Mouse (Mus musculus): Measurements from ENCODE around the gene Ttc28.
A peak's percentile ranks its signal among the peaks of the same experiment; 100 is the strongest.

Ttc28 gene

DNA sequence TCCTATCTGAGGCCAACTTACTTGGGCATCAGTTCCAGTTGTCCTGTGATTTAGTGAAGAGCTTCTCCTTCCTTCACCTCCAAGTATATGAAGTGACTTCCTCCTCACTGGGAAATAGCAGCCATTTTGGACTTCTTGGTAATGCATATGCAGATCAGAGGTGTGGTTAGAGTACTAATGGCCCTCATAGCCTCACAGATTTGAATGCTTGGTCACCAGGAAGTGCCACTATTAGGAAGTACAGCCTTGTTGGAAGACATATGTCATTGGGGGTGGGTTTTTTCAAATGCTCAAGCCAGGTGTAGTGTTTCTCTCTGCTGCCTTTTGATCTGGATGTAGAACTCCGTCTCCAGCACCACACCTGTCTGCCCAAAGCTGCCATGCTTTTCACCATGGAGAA is 10.3 kb downstream of the Ttc28 start:
- no peak for DNase-seq

DNA sequence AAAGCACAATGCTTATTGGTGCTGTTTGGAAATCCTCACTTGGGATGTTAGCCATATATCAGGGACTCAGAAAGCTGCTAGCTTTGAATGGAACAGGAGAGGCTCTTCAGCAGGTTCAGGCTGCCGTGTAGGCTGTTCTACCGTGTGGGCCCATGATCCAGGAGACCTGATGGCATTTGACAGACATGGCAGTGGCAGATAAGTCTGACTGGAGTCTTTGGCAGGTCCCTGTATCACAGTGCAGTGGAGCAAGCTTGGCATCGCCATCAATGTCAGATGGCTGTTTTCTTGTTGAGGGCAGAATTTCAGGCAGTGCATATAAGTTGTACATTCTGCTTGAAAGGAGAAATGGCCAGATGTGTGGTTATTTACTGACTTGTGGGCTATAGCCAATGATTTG is 11.0 kb downstream of the Ttc28 start:
- DNase-seq: no peak

DNA sequence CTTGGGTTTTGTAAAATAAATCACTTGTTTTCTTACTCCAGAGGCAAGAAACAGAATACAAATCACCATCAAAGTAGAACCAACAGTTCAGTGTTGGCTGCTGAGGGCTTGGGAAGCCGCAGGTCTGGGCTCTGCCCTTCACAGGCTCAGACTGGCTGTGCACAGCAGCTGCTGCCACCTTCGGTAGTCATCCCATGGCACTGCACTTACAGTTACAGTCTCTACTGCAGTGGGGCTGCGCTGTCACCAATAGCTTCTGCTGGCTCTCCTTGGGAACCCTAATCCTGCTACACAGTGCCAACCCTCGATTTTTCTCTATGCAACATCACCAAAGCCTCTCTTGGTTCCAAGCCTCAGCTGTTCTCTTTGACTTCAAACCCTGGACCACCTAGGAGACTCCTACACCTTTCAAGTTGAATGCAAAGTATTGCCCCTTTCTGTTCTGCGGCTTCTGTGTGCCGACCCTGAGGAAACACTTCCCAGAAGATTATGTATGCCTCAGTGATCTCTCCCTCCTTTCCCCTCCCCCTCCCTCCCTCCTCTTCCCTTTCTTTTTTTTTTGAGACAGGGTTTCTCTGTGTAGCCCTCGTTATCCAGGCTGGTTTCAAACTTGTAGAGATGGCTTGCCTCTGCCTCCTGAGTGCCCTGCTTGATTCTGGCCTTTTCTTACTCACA is 17.6 kb downstream of the Ttc28 start:
- peak; percentile 24 for DNase-seq

DNA sequence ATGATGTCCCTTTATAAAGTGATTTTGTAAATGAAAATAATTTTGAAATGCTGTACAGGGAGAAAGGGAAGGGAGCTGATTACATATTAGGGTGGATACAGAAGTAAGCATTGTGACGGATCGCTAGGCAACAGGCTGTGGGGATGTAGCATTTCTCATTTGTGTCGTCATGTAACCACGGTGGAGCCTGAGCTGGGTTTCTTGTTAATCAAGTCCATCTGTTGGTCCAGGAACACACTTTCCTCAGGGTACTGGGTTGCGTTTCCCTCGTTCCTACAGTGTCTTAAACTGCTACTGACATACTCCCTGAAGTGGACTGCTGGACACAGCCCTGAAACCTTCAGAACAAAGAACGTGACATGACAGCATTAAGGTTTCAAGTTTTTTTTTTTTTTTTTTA is 18.6 kb downstream of the Ttc28 start:
- peak; percentile 78 for DNase-seq

DNA sequence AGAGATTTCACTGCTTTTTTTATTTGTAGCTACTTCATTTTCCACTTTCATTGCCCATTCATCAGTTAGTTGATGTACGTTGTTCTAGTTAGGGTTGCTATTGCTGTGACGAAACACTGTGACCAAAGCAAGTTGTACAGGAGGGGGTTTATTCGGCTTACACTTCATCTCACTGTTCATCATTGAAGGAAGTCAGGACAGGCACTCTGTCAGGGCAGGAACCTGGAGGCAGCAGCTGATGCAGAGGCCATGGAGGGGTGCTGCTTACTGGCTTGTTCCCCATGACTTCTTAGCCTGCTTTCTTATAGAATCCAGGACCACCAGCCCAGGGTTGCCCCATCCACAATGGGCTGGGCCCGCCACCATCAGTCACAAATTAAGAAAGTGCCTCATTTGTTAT is 19.2 kb downstream of the Ttc28 start:
- DNase-seq: no peak

DNA sequence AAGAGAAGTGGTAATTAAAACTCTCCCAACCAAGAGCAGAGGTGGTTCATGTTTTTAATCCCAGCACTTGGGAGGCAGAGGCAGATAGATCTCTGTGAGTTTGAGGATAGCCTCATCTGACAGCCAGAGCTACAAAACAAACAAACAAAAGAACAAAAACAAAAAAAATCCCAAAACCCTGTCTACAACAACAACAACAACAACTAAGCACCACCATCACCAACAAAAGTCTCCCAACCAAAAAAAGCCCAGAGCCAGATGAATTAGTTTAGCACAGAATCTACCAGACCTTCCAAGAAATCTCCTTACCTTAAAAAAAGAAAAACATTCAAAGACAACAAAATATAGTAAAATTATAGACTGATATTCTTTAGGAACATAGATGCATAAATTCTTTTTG is 20.7 kb downstream of the Ttc28 start:
- no peak for DNase-seq

DNA sequence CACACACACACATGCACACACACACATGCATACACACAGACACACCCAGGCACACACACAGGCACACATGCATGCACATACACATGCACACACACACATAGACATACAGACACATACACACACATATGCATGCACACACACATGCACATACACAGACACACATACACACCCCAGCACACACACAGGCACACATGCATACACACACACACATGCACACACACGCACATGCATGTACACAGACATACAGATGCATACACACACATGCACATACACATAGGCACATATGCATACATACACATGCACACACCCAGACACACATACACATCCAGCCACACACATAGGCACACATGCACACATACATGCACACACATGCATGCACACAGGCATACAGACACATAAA is 27.1 kb downstream of the Ttc28 start:
- DNase-seq: no peak

DNA sequence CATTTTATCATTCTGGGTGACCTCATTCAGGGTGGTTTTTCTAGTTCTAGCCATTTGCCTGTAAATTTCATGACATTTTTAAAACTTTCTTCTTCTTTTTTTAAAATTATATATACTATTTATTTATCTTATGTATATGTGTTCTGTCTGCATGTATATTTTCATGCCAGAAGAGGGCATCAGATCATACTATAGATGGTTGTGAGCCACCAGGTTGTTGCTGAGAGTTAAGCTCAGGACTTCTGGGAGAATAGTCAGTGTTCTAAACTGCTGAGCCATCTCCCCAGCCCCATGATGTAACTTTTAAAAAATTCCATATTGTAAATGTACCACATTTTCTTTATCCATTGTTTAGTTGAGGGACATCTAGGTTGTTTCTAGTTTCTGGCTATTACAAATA is 29.3 kb downstream of the Ttc28 start:
- DNase-seq: no peak

DNA sequence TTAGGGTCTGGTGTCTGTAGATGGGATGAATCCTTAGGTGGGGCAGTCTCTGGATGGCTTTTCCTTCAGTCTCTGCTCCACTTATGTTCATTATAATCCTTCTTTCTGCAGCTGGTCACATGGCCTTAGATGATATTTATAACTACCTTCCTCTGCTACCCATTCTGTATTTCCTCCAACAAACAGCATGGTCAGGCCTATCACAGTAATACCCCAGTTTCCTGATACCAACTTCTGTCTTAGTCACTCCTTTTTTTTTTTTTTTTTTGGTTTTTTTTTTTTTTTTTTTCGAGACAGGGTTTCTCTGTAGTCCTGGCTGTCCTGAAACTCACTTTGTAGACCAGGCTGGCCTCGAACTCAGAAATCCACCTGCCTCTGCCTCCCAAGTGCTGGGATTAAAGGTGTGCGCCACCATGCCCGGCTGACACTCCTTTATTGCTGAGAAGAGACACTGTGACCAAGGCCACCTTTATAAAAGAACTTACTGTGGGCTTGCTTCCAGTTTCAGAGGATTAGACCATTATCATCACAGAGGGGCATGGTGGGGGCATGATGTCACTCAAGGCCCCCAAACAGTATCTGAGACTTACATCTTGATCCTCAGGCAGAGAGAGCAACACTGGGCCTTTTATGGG is 30.5 kb downstream of the Ttc28 start:
- DNase-seq: no peak

DNA sequence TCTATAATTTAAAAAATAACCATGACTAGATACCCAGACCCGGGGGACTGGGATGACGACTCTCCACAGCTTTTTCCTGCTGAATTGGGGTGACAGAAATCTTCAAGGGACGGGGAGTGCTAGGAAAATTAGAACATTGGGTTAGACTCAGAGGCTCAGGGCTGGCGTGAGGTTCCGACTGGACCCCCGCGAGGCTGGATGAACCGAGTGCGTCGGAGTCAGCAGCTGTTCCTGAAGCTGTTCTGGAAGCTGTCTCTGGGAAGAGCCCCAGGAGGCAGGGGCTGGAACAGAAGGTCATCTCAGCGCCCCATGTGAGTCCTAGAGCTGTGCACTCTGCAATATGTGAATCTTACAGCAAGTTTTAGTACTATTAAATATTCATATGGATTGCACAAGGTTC is 35.3 kb downstream of the Ttc28 start:
- DNase-seq: no peak

DNA sequence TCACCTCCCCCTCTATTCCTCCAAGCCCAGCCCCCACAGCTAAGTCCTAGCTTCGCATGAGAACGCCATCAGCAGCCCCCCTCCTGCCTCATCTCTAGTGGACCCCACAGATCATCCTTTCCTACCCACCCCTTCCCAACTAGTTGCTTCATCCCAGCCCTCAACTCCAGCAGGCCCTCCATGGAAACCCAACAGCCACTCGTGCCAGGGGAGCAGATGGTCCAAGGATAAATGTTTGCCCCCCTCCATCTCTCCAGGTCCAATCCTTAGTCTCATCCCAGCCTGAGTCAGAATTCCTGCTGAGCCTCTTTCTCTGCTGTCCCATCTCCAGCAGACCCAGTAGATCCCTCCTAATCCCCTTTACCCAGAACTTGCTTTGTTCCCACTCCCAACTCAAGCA is 36.6 kb downstream of the Ttc28 start:
- no peak for DNase-seq

DNA sequence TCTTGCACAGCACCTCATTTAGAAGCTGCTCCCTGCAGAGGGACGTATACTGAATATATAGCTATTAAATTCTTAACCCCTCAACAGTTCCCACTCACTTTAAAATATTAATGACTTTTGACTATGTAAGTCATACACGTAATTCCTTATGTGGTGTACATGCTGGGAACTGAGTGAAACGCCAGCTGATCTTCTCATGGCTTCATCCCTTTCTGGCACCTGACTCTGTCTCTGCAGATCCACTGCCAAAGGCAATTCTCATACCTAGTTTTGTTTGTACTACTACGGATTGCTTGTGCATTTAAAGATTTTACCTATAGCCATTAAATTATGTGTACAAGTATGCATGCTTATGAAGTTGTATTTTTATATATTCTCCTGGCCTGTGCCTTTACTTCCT is 39.9 kb downstream of the Ttc28 start:
- DNase-seq: no peak

DNA sequence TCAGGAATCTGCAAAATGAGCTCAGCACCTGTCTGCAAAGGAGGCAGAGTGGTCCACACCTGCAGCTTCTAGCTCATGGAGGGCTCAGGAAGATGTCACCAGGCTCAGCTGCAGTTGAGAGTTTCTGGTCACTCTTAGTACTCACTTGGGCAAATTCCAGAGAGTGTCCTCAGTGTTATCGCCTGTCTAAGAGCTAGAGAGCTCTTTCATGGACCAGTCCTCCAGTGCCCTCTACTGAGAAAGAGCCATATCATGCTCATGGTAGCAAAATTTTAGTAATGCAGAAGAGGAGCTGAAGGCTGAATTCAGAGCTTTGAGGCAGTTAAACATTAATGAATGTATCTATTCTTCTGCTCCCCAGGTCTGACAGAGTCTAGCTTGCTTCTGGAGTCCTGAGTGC is 43.7 kb downstream of the Ttc28 start:
- DNase-seq: peak; percentile 24

DNA sequence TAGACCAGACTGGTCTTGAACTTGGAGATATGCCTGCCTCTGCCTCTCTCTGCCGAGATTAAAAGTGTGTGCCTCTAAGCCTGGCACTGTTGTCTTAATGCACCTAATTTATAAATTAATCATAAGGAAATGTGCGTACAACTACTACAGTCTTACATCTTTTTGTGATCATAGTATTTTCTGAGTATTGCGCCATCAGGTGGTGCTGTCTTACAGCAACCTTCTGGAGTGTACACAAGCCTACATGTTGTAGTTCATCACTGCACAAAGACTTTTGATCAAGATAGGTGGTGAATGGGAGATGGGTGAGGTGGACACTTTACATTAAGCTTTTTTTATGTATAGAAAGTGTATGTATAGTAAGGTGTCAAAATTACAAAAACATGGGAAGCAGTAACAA is 45.0 kb downstream of the Ttc28 start:
- no peak for DNase-seq

DNA sequence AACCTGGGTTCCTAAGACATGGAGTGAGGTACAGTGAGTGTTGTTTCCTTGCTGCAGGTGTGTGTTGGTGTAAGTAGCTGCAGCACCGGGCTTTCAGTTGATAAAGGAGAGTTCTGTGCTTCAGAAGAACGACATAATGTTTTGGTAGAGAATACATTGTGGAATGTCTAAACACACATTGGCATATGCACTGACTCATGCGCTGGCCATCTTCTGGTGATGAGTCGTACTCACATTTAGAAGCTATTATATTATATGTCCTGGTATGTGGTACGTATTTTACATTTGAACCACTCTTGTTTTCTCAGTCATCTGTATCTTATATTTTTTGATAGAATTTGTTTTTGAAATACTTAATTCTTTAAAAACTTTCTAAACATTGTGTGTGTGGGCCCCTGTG is 46.2 kb downstream of the Ttc28 start:
- DNase-seq: no peak

DNA sequence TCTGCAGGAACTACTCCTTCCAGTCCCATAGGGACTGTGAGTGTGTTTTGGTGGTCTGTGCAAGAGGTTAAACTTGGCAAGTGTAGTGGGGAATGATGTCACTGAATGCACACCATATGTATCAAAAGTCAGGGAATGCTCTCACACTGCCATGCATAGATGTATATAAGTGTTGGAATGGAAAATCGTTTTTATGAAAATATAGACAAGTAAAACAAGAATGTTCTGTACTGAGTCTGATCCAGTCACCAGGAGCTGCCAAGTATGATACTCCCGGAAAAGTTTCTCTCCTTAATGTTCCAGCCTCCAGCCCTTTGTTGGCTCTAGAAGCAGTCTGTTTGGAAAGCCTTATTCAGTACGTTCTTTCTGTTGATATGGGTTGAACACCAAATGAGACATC is 48.7 kb downstream of the Ttc28 start:
- DNase-seq: no peak

DNA sequence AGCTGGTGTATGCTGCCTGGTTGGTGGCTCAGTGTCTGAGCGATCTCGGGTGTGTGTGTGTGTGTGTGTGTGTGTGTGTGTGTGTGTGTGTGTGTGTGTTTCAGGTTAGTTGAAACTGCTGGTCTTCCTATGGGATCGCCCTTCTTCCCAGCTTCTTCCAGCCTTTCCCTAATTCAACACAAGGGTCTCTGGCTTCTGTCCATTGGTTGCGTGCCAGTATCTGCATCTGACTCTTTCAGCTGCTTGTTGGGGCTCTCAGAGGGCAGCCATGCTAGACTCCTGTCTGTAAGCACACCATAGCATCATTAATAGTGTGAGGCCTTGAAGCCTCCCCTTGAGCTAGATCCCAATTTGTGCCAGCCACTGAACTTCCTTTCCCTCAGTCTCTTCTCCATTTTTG is 49.7 kb downstream of the Ttc28 start:
- DNase-seq: no peak

DNA sequence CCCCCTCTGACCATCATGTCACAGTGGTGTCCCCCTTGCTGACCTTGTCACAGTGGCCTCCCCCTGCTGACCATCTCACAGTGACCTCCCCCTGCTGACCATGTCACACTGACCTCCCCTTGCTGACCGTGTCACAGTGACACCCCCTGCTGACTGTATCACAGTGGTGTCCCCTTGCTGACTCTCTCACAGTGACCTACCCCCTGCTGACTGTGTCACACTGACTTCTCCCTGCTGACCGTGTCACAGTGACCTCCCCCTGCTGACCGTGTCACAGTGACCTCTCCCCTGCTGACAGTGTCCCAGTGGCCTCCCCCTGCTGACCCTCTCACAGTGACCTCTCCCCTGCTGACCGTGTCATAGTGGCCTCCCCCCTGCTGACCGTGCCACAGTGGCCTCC is 57.0 kb downstream of the Ttc28 start:
- no peak for DNase-seq

DNA sequence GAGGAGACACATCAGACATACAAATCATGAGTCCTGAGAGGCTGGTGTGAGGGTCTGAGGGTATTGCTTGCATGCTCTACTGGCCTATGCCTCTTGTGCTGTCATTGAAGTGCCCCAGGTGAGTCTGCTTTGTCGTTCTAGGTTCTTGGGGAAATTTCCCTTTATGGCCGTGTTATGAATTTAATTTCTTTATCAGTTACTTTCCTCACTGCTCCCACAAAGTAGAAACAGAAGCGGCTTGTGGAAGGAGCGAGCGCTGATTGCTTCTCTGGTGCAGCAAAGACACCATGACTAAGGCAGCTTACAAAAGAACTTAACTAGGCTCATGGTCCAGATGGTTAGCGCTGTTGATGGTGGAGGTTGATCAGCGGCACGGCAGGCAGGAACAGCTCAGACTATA is 64.7 kb downstream of the Ttc28 start:
- DNase-seq: no peak

DNA sequence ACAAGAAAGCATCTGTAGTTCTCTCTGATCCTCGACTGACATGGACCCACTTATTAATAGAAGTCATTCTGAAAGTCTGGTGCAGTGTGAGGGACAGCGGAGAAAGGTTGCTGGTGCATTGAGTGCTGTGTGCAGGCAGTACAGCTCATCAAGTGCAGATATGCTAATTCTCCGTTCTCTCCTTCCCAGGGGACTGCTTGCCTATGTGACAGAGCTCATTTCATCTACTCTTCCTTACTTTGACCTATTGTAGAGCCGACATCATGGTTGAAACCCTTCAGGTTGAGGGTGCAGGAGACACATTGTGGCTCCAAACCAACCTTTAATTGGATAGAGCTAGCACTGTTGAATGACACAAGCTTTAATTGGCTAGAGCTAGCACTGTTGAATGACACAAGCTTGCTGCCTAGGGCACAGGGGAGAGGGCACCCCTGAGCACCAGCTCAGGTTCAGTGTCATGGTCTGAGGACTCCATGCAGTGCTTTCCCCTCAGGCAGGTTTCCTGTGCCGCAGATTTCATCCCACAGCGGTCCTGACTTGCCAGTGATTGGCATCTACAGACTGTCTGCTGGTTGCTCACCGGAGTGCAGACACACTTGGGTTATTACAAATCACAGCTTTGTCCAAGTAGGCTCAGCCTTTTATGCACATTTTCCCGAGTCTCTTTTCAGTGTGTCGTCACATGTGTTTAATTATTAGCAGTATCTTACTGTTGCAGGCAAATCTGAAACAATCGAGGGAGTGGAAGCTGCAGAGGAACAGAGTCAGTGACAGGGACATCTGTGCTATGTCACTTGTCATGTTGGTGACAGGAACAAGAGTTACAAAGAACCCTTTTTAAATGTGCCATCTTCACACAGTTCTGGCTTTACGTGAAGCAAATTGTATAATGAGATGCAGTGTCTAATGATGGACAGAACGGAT is 69.1 kb downstream of the Ttc28 start:
- no peak for DNase-seq

DNA sequence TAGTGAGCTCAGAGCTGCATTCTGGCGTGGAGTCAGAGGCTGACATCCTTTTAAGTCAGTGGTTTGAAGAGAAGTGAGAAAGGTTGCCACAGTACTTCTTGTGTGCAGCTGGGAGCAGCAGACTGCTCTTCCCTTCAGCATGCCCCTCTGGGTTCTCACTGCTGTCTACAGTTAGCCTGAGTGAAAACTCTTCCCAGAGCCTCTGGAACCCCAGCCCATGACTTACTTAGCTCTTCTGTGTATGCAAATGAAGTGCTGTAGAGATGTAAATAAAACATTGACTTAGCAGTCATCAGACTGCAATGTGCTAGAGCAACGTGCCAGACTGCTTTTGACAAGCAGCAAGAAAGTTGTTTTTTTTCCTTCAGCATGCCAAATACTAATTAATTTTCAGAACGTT is 70.2 kb downstream of the Ttc28 start:
- no peak for DNase-seq

DNA sequence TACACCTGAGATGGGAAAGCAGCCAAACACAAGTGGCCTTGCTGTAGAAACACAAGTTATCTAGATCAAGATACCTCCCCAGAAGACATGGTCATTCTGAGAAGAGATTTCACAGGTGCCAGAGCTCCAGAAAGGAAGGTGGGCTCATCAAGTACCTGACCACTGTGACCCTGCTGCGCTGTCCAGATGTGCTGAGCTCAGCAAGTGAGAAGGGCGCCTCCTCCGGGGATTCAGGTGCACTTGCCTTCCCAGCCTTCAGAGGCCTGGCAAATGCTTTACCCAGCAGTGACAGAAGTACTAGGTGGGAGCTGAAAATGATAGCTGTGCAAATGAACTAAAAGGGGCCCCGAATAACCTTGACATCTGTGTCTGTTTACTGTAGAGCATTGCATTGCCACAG is 78.6 kb downstream of the Ttc28 start:
- DNase-seq: no peak

DNA sequence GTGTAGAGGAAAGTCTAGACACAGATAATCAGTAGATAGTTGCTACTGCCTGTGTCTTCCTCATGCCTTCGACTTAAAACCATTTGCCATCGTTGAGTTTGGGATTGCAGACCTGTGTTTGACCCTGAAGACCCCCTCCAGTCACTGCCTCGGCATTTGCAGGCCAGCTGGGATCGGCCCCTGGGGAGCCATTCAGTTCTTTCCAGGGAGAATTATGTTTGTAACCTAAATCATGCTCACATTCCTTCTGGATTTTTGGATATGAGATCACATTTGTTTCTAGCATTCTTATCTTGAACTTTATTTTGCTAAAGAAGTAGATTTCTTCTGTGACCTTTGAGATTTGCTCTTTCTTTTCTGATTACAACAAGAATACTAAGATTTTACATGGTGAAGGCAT is 80.5 kb downstream of the Ttc28 start:
- no peak for DNase-seq

DNA sequence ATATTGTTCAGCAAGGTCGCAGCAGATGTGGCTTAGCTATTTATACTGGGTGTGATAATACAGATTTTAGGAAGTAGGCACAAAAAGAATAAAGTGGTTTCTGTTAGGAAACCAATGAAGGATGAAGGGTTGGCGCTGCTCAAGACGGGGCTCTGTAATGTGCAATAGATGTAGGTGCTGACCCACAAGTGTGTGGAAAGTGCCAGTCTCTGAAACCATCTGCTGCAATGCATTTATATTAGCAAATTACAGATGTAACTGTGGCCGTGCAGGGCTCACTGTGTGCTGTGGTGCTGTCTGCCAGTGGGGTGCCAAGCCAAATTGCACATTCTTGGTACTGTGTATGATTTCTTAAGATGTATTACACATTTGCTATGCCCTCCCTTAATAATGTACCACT is 81.3 kb downstream of the Ttc28 start:
- DNase-seq: no peak
